Mouse (Mus musculus) lung, postnatal 0 days (tissue): ENCODE measurements around the gene Tigd3. TPM values are rescaled to one million over a fixed set of nuclear protein-coding genes. Genes with fewer than 3 reads are reported as not detected.

Experiments
- ATAC-seq: fragments of 200-750 bp; cut with Nextera tagmentation; 2 replicates; pipeline ENCODE4 v1.8.0; 2017; ENCODE audit warnings: moderate library complexity
- DNase-seq: peaks from one replicate; pipeline ENCODE4 v3.0.0-alpha.2; 2016; ENCODE audit warnings: low spot score
- H3K27ac ChIP-seq: fragments of 300-500 bp; sonication (generic); 2 replicates; pipeline ENCODE4 v1.5.1; 2014; ENCODE audit warnings: antibody characterized with exemption, mild to moderate bottlenecking, low read length, mixed read lengths
- H3K27me3 ChIP-seq: fragments of 300-500 bp; sonication (generic); replicated peaks from 2 replicates; pipeline ENCODE4 v1.6.1; 2014; ENCODE audit warnings: low read length, mixed read lengths; ENCODE audit not compliant: insufficient read depth
- H3K36me3 ChIP-seq: fragments of 300-500 bp; sonication (generic); 2 replicates; pipeline ENCODE4 v1.6.1; 2014; ENCODE audit warnings: low read length, mixed read lengths; ENCODE audit not compliant: insufficient read depth
- H3K4me1 ChIP-seq: fragments of 300-500 bp; sonication (generic); 2 replicates; pipeline ENCODE4 v1.6.1; 2014; ENCODE audit warnings: antibody characterized with exemption, low read depth, low read length, mixed read lengths; ENCODE audit not compliant: insufficient read depth
- H3K4me2 ChIP-seq: fragments of 300-500 bp; sonication (generic); replicated peaks from 2 replicates; pipeline ENCODE4 v1.6.1; 2014; ENCODE audit warnings: low read depth, mild to moderate bottlenecking, low read length, moderate library complexity, mixed read lengths
- H3K4me3 ChIP-seq: fragments of 300-500 bp; sonication (generic); 2 replicates; pipeline ENCODE4 v1.5.1; 2014; ENCODE audit warnings: low read depth, low read length
- H3K9ac ChIP-seq: fragments of 300-500 bp; sonication (generic); replicated peaks from 2 replicates; pipeline ENCODE4 v1.6.1; 2014; ENCODE audit warnings: low read depth, mild to moderate bottlenecking
- H3K9me3 ChIP-seq: fragments of 300-500 bp; sonication (generic); 2 replicates; pipeline ENCODE4 v1.6.1; 2016; ENCODE audit warnings: low read length, mixed read lengths
- CTCF ChIP-seq: IDR thresholded peaks from 2 replicates; pipeline ENCODE4 v1.5.1; 2016; ENCODE audit warnings: antibody characterized with exemption, mild to moderate bottlenecking
- EP300 ChIP-seq: IDR thresholded peaks from 2 replicates; pipeline ENCODE4 v1.6.1; 2016; ENCODE audit warnings: antibody characterized with exemption, mild to moderate bottlenecking, control low read depth
- WGBS: fragments of 180-500 bp; shearing (Covaris S2); extraction: QIAGEN DNeasy Blood & Tissue Kit; methylation state at CpG from one replicate; pipeline ENCODE4 v1.1.7; 2014; 5-methylcytosine and 5-hydroxymethylcytosine counted together
- polyA plus RNA-seq: library from polyadenylated mRNA; unstranded; fragments of >200 nt; fragmentation: Nextera tagmentation; extraction: Ambion mirVana; gene quantifications from 2 replicates; pipeline ENCODE4 v1.2.1, GENCODE M21; 2015

Gene Tigd3
- polyA plus RNA-seq, 1 experiment from 2014 or later, result 1.3 TPM

DNA sequence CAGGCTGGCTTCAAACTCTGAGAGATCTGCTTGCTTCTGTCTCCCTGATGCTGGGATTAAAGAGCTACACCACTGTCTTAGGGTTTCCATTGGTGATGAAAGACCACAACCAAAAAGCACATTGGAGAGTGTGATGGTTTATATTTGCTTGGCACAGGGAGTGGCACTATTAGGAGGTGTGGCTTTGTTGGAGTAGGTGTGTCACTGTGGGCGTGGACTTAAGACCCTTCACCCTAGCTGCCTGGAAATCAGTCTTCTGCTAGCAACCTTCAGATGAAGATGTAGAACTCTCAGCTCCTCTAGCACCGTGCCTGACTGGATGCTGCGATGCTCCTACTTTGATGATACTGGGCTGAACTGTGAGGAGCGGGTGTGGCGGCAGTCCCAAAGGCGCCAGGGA lies 44.6 kb upstream of the Tigd3 start:
- no peak overlapping the region for H3K4me3 ChIP-seq
- H3K36me3 ChIP-seq, result no peaks in the 10 kb centered on the region
- ATAC-seq, result no peak
- H3K4me1 ChIP-seq, result peaks cover 25% of the 10 kb centered on the region
- H3K9me3 ChIP-seq, result no peaks in the 10 kb centered on the region
- H3K27ac ChIP-seq, result peak overlapping the region; percentile 68
- no peak overlapping the region for H3K4me2 ChIP-seq
- WGBS, result 84% methylated on average over 6 of the region's 6 CpGs
- no peak for DNase-seq
- no peak overlapping the region for H3K9ac ChIP-seq
- TF ChIP-seq EP300 (no peak), CTCF (no peak)
- H3K27me3 ChIP-seq, result no peaks in the 10 kb centered on the region

DNA sequence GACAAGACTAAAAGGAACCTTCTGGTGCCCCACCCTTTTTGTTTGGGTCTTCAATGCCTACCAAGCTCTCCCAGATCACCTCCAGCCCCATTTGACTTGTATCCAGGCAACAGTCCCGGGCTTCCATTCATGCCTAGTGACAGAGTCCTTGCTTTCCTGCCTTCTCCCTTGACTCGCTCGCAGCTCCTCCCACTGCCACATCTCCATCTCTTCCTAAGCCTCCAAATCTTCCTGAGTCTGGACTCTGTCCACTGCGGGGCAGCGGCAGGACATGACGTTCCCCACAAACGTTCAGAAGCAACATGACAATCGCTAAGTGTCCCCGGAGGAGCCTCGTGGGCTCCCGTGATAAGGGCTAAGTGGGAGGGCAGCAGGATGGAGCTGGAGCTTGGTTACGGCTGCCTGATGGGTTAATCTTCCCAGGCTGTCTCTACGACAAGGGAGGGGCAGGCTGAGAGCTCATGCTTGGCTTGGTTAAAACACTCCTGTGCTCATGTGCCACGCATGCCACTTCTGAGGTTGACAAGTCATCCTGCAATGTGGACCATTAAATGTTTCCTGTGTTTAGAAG lies 44.0 kb upstream of the Tigd3 start:
- peaks cover 25% of the 10 kb centered on the region for H3K4me1 ChIP-seq
- no peaks in the 10 kb centered on the region for H3K27me3 ChIP-seq
- WGBS, result 8% methylated on average over 14 of the region's 14 CpGs
- ATAC-seq, result peak; percentile 39
- H3K9ac ChIP-seq, result no peak overlapping the region
- H3K4me2 ChIP-seq, result no peak overlapping the region; the same call in 1 of the 2 replicates
- no peak overlapping the region for H3K4me3 ChIP-seq
- peak overlapping the region; percentile 68 for H3K27ac ChIP-seq
- TF ChIP-seq EP300, result no peak
- TF ChIP-seq CTCF, result no peak
- DNase-seq, result no peak
- no peaks in the 10 kb centered on the region for H3K36me3 ChIP-seq
- no peaks in the 10 kb centered on the region for H3K9me3 ChIP-seq

DNA sequence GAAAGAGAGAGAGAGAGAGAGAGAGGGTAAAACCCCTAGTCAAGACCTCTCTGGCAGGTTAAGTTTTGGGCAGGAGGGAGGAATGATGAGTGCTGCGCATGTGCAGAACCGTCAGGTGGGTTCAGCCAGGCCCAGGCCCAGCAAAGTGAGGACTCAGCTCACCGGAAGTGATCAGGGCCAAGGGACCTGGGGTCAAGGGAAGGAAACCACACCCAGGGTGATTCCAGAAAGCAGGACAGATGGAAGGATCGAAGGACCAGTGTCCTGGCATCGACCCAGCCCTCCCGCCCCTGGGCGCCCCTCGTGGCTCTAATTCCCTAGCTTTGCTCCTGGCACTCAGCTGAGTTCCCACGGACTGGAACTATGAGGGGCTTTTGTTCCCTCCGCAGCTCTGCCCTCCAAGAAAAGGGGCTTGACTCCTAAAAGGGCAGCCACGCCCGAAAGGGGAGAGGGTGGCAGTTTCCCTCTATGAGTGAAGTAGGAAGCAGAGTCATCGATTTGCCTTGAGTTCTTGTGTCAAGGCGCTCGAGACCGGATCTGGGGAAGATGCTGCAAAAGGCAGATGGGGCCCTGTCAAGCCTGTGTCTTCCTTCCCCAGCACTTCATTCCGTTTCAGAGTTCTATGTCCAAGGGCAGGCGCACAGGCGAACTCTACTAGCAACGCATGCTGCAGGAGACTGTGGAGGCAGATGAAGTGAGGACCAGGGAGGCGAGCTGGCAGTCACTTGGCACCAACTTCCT lies 43.3 kb upstream of the Tigd3 start:
- no peaks in the 10 kb centered on the region for H3K9me3 ChIP-seq
- TF ChIP-seq EP300 (no peak), CTCF (no peak)
- WGBS, result 49% methylated on average over 21 of the region's 21 CpGs
- no peak overlapping the region for H3K9ac ChIP-seq
- H3K27ac ChIP-seq, result peak overlapping the region; percentile 68
- no peak overlapping the region for H3K4me3 ChIP-seq
- peak; percentile 79 for DNase-seq
- no peaks in the 10 kb centered on the region for H3K27me3 ChIP-seq
- H3K4me1 ChIP-seq, result peaks cover 25% of the 10 kb centered on the region
- peak; percentile 46 for ATAC-seq
- H3K36me3 ChIP-seq, result no peaks in the 10 kb centered on the region
- no peak overlapping the region; the same call in 1 of the 2 replicates for H3K4me2 ChIP-seq

DNA sequence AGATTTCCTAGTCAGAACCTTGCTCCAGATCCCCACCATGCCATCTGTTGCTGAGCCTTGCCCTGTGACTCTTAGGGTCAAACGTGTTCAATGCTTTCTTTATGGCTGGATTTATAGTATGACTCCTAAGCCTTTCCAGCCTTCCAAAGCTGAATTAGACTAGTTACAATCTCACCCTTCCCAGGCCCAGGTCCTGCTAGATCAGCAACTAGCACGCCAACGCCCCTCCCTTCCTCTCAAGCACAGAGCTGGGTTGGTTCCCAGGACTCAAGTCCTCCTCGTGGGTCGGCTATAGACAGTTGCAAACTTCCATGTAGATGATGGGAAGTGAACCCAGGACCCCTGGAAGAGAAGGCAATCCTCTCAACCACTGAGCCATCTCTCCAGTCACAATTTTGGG lies 41.7 kb upstream of the Tigd3 start:
- Histone ChIP-seq H3K9ac (no peak overlapping the region), H3K4me1 (peaks cover 25% of the 10 kb centered on the region)
- ATAC-seq, result peak; percentile 34; the same call in 1 of the 2 replicates

DNA sequence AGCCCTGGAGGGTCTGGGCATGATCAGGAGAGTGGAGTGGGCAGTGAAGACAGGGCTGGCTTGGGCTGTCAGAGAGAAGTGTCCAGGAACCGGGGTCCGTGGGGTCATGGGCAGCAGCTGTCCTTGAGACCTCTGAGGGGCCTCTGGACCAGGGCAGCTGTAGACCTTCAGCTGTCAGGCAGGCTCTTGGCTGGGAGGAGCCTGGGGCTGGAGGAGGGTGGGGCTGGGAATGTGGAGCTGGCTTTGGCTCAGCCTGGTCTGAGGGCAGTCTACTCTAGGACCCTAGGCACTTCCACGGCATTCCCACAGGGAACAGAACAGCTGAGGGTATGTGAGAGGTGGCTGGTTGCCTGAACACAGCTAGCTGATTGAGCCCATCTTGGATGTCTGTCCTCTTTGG lies 41.3 kb upstream of the Tigd3 start:
- Histone ChIP-seq H3K9ac (no peak overlapping the region), H3K27ac (peak overlapping the region; percentile 77), H3K4me3 (no peak overlapping the region), H3K36me3 (no peaks in the 10 kb centered on the region), H3K4me1 (peaks cover 25% of the 10 kb centered on the region), H3K9me3 (no peaks in the 10 kb centered on the region), H3K27me3 (no peaks in the 10 kb centered on the region), H3K4me2 (no peak overlapping the region)
- peak; percentile 86 for ATAC-seq
- TF ChIP-seq EP300 (no peak), CTCF (no peak)
- WGBS, result 21% methylated on average over 3 of the region's 3 CpGs
- DNase-seq, result peak; percentile 84

More for the DNA sequence above, 41.7 kb upstream of the Tigd3 start:
- H3K4me2 ChIP-seq, result no peak overlapping the region; the same call in 1 of the 2 replicates
- no peaks in the 10 kb centered on the region for H3K9me3 ChIP-seq
- H3K27ac ChIP-seq, result peak overlapping the region; percentile 77
- H3K36me3 ChIP-seq, result no peaks in the 10 kb centered on the region
- no peaks in the 10 kb centered on the region for H3K27me3 ChIP-seq
- H3K4me3 ChIP-seq, result no peak overlapping the region
- WGBS, result 34% methylated on average over 5 of the region's 5 CpGs
- TF ChIP-seq CTCF, result no peak
- no peak for TF ChIP-seq EP300
- DNase-seq, result peak; percentile 72

DNA sequence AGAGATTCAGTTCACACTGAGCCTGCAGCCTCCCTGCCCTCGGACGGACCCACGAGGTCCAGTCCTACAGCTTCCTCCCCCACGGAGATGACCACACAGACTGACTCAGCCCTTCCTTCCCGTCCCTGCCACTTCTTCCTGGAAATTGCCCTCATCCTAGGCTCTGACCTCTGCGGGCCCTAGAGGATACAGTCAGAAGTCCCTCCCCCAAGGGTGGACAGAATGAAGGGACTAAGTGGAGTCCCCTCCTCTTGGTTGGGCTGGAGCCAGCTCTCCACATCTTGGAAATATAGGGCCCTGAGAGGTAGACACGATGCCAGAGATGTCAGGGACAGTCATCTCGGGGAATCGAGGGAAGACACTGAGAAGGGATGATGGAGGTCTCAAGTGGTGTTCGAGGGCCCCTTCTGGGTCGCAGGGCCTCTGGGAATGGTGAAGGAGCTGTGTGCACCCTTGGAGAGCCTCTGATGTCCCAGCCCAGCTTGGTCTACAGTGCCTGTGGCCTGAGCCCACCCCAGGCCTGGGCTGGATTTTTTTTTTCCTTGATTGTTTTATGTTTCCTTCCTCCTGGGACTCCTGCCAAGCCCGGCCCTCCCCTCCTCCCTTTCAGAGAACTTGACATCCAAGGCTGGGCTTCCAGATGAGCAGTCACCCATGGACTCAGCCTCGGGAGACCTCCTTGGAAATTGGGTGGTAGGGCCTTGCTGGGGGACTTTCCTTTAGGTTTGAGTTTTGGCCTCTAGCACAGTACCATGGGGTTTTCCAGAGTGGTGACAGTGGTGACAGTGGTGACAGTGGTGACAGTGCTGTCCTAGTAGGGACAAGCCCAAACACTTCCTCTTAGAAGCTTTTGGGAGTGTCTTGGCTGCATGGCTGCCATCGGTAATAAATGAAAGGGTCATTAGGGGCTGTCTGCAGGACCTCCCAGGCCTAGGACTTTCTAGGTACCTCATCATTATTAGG lies 36.0 kb upstream of the Tigd3 start:
- H3K27ac ChIP-seq, result peak overlapping the region; percentile 86
- H3K27me3 ChIP-seq, result no peaks in the 10 kb centered on the region
- no peaks in the 10 kb centered on the region for H3K36me3 ChIP-seq
- H3K9ac ChIP-seq, result no peak overlapping the region
- peaks cover 29% of the 10 kb centered on the region for H3K4me1 ChIP-seq
- H3K4me2 ChIP-seq, result no peak overlapping the region
- WGBS, result 32% methylated on average over 14 of the region's 14 CpGs
- TF ChIP-seq EP300 (peak; percentile 44; the same call in 1 of the 2 replicates), CTCF (no peak)
- H3K9me3 ChIP-seq, result no peaks in the 10 kb centered on the region
- peak; percentile 88 for DNase-seq
- ATAC-seq, result peak; percentile 73
- H3K4me3 ChIP-seq, result no peak overlapping the region
